Mouse (Mus musculus): ENCODE results near the gene Atp1b2. TPM values are rescaled to one million over a fixed set of nuclear protein-coding genes. Genes with fewer than 3 reads are reported as not detected.

Atp1b2 gene
- total and polyA plus RNA-seq, 3 experiments, result 13.4 to 136 TPM; not detected in 1

GRCm38 (mm10) chr11:69632284-69633089, 26.7 kb upstream of the Atp1b2 start, which contains the start of gene Fxr2:
Fxr2 (plus strand) TSS chr11:69632990.
- TF ChIP-seq MAX (IDR thresholded peaks at IDR 0.05; ENCODE audit: low read length) (0 out of 2 replicates have a peak, but pooled peaks have one; percentile 7), TBP (IDR thresholded peaks at IDR 0.05; ENCODE audit: low read depth, low read length) (peak; percentile 42), ZMIZ1 (IDR thresholded peaks at IDR 0.05; ENCODE audit: low read depth, low read length) (0 out of 2 replicates have a peak, but pooled peaks have one; percentile 31), NRF1 (IDR thresholded peaks at IDR 0.05; ENCODE audit: insufficient read depth, low read depth, low read length, poor library complexity, severe bottlenecking) (peak; percentile 77), MEF2A (IDR thresholded peaks at IDR 0.05; ENCODE audit: extremely low read depth, insufficient replicate concordance, low read depth, low read length, poor library complexity, severe bottlenecking) (no peak), ZNF384 (IDR thresholded peaks at IDR 0.05; ENCODE audit: low read depth, low read length) (peak; percentile 96), ZC3H11A (IDR thresholded peaks at IDR 0.05; ENCODE audit: low read depth, low read length) (no peak), USF1 (IDR thresholded peaks at IDR 0.05; ENCODE audit: low read depth, low read length) (no peak; the same call in 1 of the 2 replicates), KAT2A (conservative IDR thresholded peaks at IDR 0.05; ENCODE audit: low read depth, low read length) (no peak; the same call in 1 of the 2 replicates), POLR2AphosphoS2 (IDR thresholded peaks at IDR 0.05; ENCODE audit: low read length) (peak; percentile 50; the same call in 1 of the 2 replicates), MYC (IDR thresholded peaks at IDR 0.05; ENCODE audit: low read depth, low read length) (peak; percentile 28; the same call in 1 of the 2 replicates), ETS1 (IDR thresholded peaks at IDR 0.05; ENCODE audit: low read depth, low read length) (0 out of 2 replicates have a peak, but pooled peaks have one; percentile 7), CHD1 (IDR thresholded peaks at IDR 0.05; ENCODE audit: low read depth, low read length) (no peak), SIN3A (IDR thresholded peaks at IDR 0.05; ENCODE audit: low read length) (peak; percentile 89), CTCF (IDR thresholded peaks at IDR 0.05 in 2 of 3, conservative IDR thresholded peaks at IDR 0.05 in 1 of 3; ENCODE audit: control insufficient read depth in 1 of 3, insufficient read depth in 1 of 3, low read depth in 2 of 3, low read length in 3 of 3, poor library complexity in 1 of 3, severe bottlenecking in 1 of 3) (peak; percentile 49 to 88 (median 85)), EP300 (IDR thresholded peaks at IDR 0.05; ENCODE audit: low read depth in 1 of 2, low read length in 2 of 2) (no peak), RCOR1 (IDR thresholded peaks at IDR 0.05; ENCODE audit: low read depth, low read length) (no peak; the same call in 1 of the 2 replicates), MYB (IDR thresholded peaks at IDR 0.05; ENCODE audit: low read depth, low read length) (no peak), SMC3 (IDR thresholded peaks at IDR 0.05; ENCODE audit: low read depth, low read length) (no peak), MAFK (IDR thresholded peaks at IDR 0.05; ENCODE audit: borderline replicate concordance, low read depth, low read length) (no peak), ELF1 (IDR thresholded peaks at IDR 0.05; ENCODE audit: low read depth, low read length) (peak; percentile 93), GABPA (IDR thresholded peaks at IDR 0.05; ENCODE audit: low read depth, low read length) (no peak), HCFC1 (IDR thresholded peaks at IDR 0.05; ENCODE audit: low read depth, low read length) (peak; percentile 80), BHLHE40 (IDR thresholded peaks at IDR 0.05; ENCODE audit: borderline replicate concordance, low read depth, low read length) (no peak; the same call in 1 of the 2 replicates), NELFE (IDR thresholded peaks at IDR 0.05; ENCODE audit: low read depth, low read length) (peak; percentile 55), UBTF (IDR thresholded peaks at IDR 0.05; ENCODE audit: borderline replicate concordance, insufficient read depth, low read depth, low read length) (no peak), MAZ (IDR thresholded peaks at IDR 0.05; ENCODE audit: low read depth, low read length) (peak; percentile 55), TCF12 (IDR thresholded peaks at IDR 0.05; ENCODE audit: low read depth, low read length) (no peak; the same call in 1 of the 2 replicates), POLR2A (IDR thresholded peaks at IDR 0.05; ENCODE audit: control insufficient read depth in 1 of 2, insufficient read depth in 1 of 2, low read depth in 1 of 2, low read length in 2 of 2, poor library complexity in 1 of 2) (peak; percentile 84 to 86)
- H3K9me3 ChIP-seq (replicated peaks; ENCODE audit: insufficient read depth, low read length), result no peaks in the 10 kb centered on the region
- H3K36me3 ChIP-seq (ENCODE audit: control insufficient read depth in 1 of 2, insufficient read depth in 2 of 2, low read length in 2 of 2), result peaks cover 11 to 39% of the 10 kb centered on the region in 2 experiments
- DNase-seq (ENCODE audit: low read depth, low spot score), result peak; percentile 100
- H3K27me3 ChIP-seq (ENCODE audit: control insufficient read depth in 1 of 2, insufficient read depth in 2 of 2, low read length in 2 of 2), result no peaks in the 10 kb centered on the region
- peaks cover 19 to 27% of the 10 kb centered on the region in 2 experiments for H3K4me1 ChIP-seq (ENCODE audit: control insufficient read depth in 1 of 2, insufficient read depth in 2 of 2, low read length in 2 of 2)
- H3K79me2 ChIP-seq (ENCODE audit: control insufficient read depth, insufficient read depth, low read length, poor library complexity), result peaks cover 40% of the 10 kb centered on the region
- H3K27ac ChIP-seq (ENCODE audit: control insufficient read depth, low read depth, low read length), result peak within 1 kb of the TSS; percentile 89
- H3K9ac ChIP-seq (ENCODE audit: control insufficient read depth, low read depth, low read length, poor library complexity, severe bottlenecking), result peak within 1 kb of the TSS; percentile 99
- H3K4me3 ChIP-seq (ENCODE audit: control insufficient read depth in 1 of 2, insufficient read depth in 1 of 2, low read depth in 2 of 2, low read length in 2 of 2), result peak within 1 kb of the TSS; percentile 57 to 84
